Mouse (Mus musculus) ES-E14 (cell line): ENCODE data around the gene Faim.

Experiments
- CHD2 ChIP-seq: IDR thresholded peaks from 2 replicates; pipeline ENCODE4 v1.6.1; 2014; ENCODE audit warnings: mild to moderate bottlenecking, low read depth, low read length, inconsistent platforms
- MAFK ChIP-seq: IDR thresholded peaks from 2 replicates; pipeline ENCODE4 v1.6.1; 2014; ENCODE audit warnings: mild to moderate bottlenecking, low read depth, low read length, inconsistent platforms; ENCODE audit not compliant: insufficient read depth
- ZC3H11A ChIP-seq: IDR thresholded peaks from 2 replicates; pipeline ENCODE4 v1.6.1; 2012; ENCODE audit warnings: low read depth, mild to moderate bottlenecking, inconsistent platforms, low read length, borderline replicate concordance
- ZNF384 ChIP-seq: IDR thresholded peaks from 2 replicates; pipeline ENCODE4 v1.6.1; 2012; ENCODE audit warnings: low read depth, low read length, inconsistent platforms

GRCm38 (mm10) chr9:98953291-98953690, 32.9 kb upstream of the Faim start:
- TF ChIP-seq CHD2 (no peak), ZNF384 (no peak), ZC3H11A (no peak), MAFK (no peak)
